Comparison of ENCODE assay signal across 9 mouse cellular contexts in the genomic region with DNA sequence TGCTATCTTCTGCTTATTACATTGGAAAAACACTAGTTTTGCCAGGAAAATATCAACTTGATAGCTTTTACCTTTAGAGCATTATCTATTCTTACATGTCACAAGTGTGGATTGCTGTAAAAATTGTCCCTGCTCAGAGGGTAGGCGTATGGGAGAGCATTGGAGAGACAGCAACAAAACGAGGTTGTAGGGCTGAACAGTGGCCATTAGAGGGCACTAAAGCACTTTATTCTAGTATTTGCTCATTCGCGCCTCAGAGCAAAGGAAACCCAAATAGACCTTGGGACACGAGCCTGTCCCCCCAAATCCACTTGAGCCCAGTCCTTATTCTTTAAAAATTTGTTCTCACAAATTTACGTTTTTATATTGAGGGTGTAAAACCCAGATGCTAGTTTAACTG. TPM values are rescaled to one million over a fixed set of nuclear protein-coding genes. Genes with fewer than 3 reads are reported as not detected.
DNase-seq lines count a peak whose midpoint lies in the region; ATAC-seq and TF ChIP-seq lines count a peak whose summit lies in the region.
"Had no signal": no experiment of that assay in that cellular context is flagged by ENCODE, and none has a peak within 500 bp of the region (broad histone marks: within the 10 kb centered on the region; RNA-seq: fewer than 3 reads in every experiment).

No protein-coding gene starts in this region.

- H3K27ac ChIP-seq in thymus, adult 2 months (ENCODE audit: control insufficient read depth, insufficient read depth, low read length): no peak overlapping the region
- no peak overlapping the region for H3K27ac ChIP-seq in midbrain, embryonic 14.5 days (replicated peaks; ENCODE audit: low read depth, low read length)

- no peaks in the 10 kb centered on the region for H3K9me3 ChIP-seq in midbrain, embryonic 14.5 days (ENCODE audit: control insufficient read depth, low read length)

- no peak for TF ChIP-seq POLR2A in thymus, adult 2 months (IDR thresholded peaks at IDR 0.05; ENCODE audit: control insufficient read depth, extremely low read depth, insufficient read depth, low read length, poor library complexity)

- no peak overlapping the region for H3K4me2 ChIP-seq in midbrain, embryonic 14.5 days (ENCODE audit: low read length)

- ATAC-seq in midbrain, embryonic 14.5 days (ENCODE audit: low FRiP score, low TSS enrichment): peak; percentile 31; the same call in 1 of the 2 replicates

- H3K4me1 ChIP-seq in thymus, adult 2 months (replicated peaks; ENCODE audit: control insufficient read depth, insufficient read depth, low read length): no peaks in the 10 kb centered on the region
- H3K4me1 ChIP-seq in midbrain, embryonic 14.5 days (ENCODE audit: control insufficient read depth, insufficient read depth, low read length): no peaks in the 10 kb centered on the region

- H3K4me3 ChIP-seq in thymus, adult 2 months (ENCODE audit: control insufficient read depth, insufficient read depth, low read length): no peak overlapping the region
- no peak overlapping the region for H3K4me3 ChIP-seq in midbrain, embryonic 14.5 days (replicated peaks; ENCODE audit: low read depth, low read length)

- H3K27me3 ChIP-seq in thymus, adult 2 months (ENCODE audit: control insufficient read depth, insufficient read depth, low read length): no peaks in the 10 kb centered on the region
- H3K27me3 ChIP-seq in midbrain, embryonic 14.5 days (ENCODE audit: control insufficient read depth, insufficient read depth, low read length): no peaks in the 10 kb centered on the region

- no peak overlapping the region for H3K9ac ChIP-seq in midbrain, embryonic 14.5 days (replicated peaks; ENCODE audit: low read length)

- 16% methylated on average over 6 of the region's 6 CpGs for WGBS in thymus, adult 2 months
- WGBS in midbrain, embryonic 14.5 days: 10% methylated on average over 6 of the region's 6 CpGs

- no peak for TF ChIP-seq CTCF in thymus, adult 2 months (IDR thresholded peaks at IDR 0.05; ENCODE audit: borderline replicate concordance, control insufficient read depth, extremely low read depth, insufficient read depth, low read length, poor library complexity)

- DNase-seq in thymus, adult 2 months: peak; percentile 23
- DNase-seq in thymus, adult 18-20 months: no peak
- peak; percentile 84 for DNase-seq in brain, adult 2 months (ENCODE audit: low read depth, low spot score)
- DNase-seq in fibroblast of lung, adult 2 months (ENCODE audit: low read depth): peak; percentile 16
- peak; percentile 50 for DNase-seq in induced T-regulatory cell, adult 2 months (ENCODE audit: low read depth)
- DNase-seq in left cerebral cortex, adult 9 months (ENCODE audit: low spot score in 2 of 2): peak; percentile 16 to 77
- peak; percentile 87 for DNase-seq in midbrain, embryonic 14.5 days
- DNase-seq in thymus, postnatal 14 days: peak; percentile 26

- H3K36me3 ChIP-seq in thymus, adult 2 months (ENCODE audit: control insufficient read depth, insufficient read depth, low read length): no peaks in the 10 kb centered on the region
- no peaks in the 10 kb centered on the region for H3K36me3 ChIP-seq in midbrain, embryonic 14.5 days (ENCODE audit: control insufficient read depth, insufficient read depth, low read length)

RNA-seq across cellular contexts. Expression of a gene that starts 0.9 kb away (rescaled TPM):
- polyA plus RNA-seq in thymus, adult 2 months (2012; rRNA removed): 0.13 TPM in 1 of 2 replicates, not detected in the other
- polyA plus RNA-seq in midbrain, embryonic 14.5 days (2014; fragmentation: Nextera tagmentation; extraction: Ambion mirVana): 0.93 and 1.1 TPM in 2 replicates
- polyA plus RNA-seq: spleen, adult 2 months had no signal

Comparison
In these comparisons a context has a peak if more than half of its experiments do, and no peak if none do; other contexts are left out.
1. DNase-seq: peak in thymus, adult 2 months (single experiment), brain, adult 2 months (single experiment), fibroblast of lung, adult 2 months (single experiment), induced T-regulatory cell, adult 2 months (single experiment), left cerebral cortex, adult 9 months (2 of 2), midbrain, embryonic 14.5 days (single experiment) and thymus, postnatal 14 days (single experiment); none in thymus, adult 18-20 months (0 of 2).